Mouse (Mus musculus): ENCODE data around the gene Lrsam1.
A peak's percentile ranks its signal among the peaks of the same experiment; 100 is the strongest.

Lrsam1 gene

DNA sequence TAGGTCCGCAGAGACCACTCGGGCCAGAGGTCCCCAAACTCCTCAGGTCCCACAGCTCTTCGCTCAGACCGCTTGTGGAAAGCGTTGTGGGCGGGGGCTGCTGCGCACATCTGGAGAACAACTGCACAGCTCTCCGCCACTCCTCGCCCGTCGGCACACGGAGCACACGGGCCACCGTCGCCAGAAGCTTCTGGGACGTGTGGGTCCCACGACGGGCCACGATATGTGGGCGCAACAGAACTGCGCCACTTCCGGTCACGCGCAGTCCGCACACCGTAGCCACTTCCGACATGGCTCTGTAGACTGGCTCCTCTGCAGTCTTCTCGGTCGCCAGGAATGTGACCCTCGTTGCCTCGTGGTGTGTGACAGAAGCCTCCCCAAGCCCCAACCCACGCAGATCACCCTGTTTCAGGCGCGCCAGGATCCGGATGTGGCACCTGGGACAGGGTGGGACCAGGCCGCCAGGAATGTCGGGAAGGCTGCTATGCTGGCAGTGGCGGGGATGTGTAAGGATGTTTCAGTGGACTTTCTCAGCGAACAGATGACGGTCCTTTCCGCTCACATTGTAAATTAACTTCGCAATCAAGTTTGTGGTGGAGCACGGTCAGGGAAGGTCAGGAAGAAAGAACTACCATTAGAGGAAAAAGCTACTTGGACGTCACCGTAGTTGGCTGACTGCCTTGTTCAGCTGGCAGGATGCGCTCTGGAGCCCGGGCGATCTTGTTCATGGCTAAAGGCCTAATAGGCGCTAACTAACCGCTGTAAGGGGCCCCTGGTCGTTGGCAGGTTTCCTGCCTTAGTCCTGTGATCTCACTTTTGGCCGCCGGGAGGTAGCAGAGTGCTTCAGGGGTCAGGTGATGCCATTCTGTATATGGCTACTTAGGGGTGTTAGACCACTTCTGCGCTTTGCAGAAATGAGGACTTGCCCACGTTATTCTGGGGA is 5.5 kb upstream of the Lrsam1 start:
- DNase-seq (ENCODE audit: low read depth, low spot score), result peak; percentile 81

DNA sequence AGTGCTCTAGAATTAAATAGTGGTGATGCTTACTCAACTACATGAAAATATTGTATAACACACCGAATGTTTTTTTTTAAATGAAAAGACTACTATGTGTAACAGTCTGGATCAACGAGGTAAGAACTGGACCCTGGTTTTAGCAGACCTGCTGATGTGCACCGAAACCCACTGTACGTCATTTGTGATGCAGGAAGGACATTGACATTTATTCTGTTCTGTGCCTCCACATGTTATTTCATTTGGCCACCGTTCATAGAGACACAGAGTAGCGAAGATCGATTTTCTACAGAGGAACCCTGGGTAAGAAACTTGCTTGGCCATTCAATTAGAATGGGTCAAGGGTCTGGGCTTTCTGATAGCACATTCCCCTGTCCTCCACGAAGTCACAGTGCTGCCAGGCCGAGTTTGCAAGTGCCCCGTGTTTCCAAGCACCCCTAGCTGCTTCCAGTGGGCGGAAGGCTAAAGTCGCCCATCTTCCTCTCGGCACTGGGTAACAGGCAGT is 4.8 kb upstream of the Lrsam1 start:
- DNase-seq (ENCODE audit: low read depth, low spot score), result no peak

DNA sequence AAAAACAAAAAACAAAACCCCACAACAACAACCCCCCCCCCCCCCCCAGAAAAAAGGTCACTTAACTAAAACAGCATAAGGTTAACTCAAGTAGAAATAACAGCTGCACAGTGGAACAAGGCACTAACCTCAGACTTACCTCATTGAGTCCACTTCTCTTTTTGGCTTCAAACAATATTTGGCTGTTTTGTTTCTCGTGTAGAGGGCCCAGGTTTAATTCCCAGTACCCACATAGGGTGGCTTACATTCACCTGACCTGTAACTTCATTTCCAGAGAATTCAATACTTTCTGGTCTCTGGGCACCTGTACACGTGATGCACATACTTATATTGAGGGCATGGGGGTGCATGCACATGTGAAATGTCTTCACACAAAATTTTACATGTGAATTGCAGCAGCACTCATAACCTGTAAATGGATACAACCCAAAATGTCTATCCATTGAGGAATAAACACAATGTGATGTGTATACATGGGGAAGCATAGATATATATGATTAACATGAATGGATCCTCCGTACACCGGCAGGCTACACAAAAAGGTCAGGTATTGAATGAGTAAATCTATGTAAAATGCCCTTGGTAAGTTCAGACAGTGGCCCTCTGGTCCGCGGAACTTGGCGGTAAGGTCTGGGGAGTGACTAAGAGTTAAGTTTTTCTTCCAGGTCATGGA is 4.2 kb upstream of the Lrsam1 start:
- no peak for DNase-seq (ENCODE audit: low read depth, low spot score)

DNA sequence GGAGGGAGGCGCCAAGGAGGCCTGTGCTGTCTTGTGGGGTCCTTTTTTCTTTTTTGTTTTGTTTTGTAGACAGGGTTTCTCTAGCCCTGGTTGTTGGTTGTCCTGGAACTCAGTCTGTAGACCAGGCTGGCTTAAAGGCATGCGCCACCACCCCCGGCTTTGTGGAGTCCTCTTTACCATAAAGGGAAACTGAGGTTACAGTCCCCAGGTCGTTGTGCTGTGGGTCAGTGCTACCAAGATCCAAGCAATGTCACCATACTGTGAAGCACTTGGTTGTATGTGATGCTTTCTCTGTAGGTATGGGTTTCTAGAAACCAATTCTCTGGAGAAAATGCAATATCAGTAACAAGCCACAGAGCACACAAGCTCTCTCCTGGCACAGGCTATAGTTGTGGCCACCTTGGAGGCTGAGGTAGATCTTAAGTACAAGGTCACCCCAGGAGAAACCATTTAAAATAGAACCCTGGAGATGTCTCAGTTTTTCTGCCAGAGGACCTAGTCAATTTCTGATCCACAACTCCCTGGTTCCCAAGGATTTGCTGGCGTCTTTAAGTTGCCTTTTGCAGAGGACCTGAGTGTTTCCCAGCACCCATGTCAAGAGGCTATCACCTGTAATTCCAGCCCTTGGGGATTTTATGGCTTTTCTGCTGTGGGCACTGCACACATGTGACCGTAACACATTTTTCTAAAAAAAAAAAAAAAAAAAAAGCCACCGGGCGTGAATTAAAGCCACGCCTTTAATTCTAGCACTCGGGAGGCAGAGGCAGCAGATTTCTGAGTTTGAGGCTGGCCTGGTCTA is 3.4 kb upstream of the Lrsam1 start:
- DNase-seq (ENCODE audit: low read depth, low spot score), result no peak

DNA sequence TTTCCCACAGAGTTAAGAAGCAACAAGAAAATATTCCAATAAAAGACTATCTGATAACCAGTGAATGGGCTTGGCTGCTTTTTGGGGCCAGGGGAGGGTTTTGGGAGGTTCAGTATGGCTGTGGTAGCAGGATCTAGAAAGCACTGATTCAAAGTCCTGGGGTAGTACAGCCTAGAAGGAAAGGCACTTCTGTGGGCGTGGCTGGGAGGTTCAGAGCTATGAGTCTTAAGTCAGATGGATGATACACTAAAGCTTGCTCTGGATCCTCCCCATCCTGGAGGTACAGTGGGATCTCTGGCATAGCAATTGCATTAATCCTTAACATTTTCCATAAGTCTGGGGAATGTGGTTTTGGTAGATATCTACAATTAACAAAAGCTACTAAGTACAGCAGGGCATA is 2.6 kb upstream of the Lrsam1 start:
- no peak for DNase-seq (ENCODE audit: low read depth, low spot score)

DNA sequence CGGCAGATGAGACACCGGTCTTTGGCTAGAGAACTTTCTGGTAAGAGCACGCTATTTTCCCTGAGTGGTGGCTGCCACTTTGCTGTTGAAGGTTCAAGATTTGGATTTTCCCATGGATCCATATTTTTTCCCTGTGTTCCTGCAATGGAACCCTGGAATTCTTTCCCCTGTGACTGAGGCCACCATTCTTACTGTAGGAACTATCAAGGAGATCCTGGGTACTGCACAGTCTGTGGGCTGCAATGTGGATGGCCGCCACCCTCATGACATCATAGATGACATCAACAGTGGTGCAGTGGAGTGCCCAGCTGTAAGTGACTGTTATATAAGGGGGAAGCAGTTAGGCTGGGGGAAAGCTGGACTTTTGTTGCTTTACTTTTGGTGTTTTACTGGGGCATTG is 2.1 kb upstream of the Lrsam1 start:
- no peak for DNase-seq (ENCODE audit: low read depth, low spot score)

DNA sequence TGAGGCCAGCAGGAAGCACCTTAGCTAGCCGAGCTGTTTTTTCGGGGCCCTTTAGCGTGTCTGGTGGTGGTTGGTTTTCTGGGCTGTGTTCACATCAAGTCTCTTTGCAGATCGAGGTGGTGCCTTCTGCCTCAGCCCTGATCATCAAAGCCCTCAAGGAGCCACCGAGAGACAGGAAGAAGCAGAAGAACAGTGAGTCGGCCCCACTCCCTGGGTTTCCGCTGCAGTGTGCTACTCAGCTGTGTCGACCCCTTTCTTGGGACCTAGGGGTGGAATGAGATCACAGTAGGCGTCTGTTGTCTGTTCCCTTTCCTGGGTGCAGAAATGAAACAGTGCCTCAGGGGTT is 1.4 kb upstream of the Lrsam1 start:
- DNase-seq (ENCODE audit: low read depth, low spot score), result no peak

DNA sequence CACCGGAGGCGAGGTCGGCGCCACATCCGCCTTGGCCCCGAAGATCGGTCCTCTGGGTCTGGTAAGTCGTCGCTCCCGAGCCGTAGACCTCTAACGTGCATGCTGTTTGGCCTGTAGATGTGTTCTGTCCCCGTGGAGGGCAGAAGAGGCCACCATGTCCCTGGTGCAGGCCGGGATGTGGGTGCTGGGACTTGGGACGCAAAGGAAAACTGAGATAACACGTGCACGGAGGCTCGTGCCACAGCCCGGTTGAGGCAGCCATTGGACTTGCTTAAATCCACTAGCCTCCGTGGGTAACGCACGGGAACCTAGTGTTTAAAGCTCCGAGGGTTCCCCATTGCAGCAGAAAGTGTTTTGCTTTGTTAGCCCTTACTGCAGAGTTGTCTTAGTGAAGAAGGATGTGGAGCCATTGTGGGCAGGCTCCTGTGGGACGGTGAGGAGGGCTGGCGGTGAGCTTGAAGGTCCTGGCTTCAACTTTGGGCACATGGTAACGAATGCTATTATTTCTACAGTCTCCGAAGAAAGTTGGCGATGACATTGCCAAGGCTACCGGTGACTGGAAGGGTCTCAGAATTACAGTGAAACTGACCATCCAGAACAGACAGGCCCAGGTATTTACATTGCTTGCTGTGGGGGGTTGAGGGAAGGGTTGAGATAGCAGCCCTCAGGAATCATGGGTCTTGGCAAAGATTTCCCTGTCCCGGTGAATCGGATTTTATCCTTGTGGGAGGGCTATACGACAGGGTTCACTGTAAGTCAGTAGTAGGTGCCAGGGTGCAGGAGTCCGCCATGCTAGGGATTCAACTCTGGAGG is 854 bp upstream of the Lrsam1 start:
- no peak for DNase-seq (ENCODE audit: low read depth, low spot score)

DNA sequence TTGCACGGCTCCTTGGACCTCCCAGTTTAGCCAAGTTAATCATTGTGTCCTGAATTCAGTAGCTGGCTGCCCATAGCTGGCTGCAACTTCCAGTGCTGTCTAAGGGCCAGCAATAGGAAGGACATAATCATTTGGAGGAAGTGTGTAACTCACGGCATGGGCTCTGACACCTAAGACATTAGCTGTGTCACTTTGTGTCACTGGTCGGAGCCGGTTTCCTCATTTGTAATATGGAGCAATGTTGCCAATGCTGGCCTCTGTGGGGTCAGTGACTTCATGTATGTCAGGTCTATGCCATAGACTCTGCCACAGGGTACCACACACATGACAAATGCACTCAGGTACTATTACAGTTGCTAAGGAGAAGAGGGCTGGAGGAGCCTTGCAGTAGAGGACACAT is 1.1 kb downstream of the Lrsam1 start:
- DNase-seq (ENCODE audit: low read depth, low spot score), result no peak

DNA sequence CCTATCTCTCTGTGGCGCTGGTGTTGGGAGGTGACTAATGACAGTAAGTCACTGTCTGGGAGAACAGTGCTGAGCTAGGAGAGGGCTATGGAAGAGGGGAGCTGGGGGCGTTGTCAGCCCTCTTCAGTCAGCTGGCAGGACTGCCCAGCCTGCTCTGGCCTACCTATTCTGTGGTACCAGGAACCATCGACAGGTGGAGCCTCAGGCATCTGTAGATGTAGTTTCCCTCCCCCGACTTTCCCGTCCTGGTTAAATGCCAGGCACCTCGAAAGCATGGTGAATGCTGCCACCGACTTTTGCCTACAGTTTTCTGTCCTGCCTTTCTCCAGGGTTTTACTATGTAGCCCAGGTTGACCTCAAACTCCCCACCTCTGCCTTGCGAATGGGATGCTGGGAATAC is 4.1 kb downstream of the Lrsam1 start:
- DNase-seq (ENCODE audit: low read depth, low spot score), result no peak

DNA sequence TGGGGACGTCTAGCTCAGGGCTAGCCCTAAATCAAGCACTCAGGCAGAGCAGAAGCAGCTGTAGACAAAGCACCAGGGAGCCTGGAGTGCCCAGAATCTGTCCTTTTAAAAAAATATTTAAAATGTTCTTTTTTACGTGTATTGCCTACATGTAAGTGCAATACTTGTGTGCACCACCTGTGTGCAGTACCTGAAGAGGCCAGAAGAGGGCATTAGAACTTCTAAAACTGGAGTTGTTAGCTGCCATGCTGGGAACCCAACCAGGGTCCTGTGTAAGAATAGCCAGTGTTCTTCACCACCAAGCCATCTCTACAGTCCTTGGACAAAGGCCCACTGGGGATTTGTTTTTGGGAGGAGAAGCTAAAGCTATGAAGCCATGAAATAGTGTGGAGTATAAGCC is 6.8 kb downstream of the Lrsam1 start:
- no peak for DNase-seq (ENCODE audit: low read depth, low spot score)

DNA sequence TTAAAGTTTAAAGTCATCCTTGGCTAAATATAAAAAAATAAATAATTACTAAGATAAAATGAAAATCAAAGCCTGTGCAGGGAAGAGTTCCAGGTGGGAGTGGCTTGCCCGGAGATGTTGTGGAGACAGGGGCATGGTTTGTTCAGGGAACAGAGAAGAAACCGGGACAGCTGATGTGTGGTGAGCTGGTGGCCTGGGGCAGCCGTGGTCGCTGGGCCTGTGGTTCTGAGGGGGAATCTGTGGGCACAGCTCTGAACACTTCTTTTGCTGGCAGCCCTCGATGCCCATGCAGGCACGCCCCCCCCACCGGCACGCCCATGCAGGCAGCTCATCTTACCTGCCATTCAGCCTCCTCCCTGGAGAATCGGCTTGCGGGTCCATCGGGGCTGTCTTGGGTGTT is 14.0 kb downstream of the Lrsam1 start:
- DNase-seq (ENCODE audit: low read depth, low spot score), result no peak

DNA sequence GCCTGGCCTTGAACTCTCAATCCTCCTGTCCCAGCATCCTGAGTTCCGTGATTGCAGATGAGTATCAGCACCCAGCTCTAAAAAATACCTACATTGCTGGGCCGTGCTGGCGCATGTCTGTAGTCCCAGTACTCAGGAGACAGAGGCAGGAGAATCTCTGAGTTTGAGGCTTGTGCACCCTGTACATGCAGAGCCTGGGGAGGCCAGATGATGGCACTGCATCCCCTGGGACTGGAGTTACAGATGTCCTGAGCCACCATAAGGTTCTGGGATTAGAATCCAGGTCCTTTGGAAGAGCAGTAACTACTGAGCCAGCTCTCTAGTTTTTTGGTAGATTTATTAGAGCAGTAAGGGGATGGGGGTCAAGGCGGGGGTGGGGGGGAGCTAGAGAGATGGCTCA is 20.9 kb downstream of the Lrsam1 start:
- no peak for DNase-seq (ENCODE audit: low read depth, low spot score)

DNA sequence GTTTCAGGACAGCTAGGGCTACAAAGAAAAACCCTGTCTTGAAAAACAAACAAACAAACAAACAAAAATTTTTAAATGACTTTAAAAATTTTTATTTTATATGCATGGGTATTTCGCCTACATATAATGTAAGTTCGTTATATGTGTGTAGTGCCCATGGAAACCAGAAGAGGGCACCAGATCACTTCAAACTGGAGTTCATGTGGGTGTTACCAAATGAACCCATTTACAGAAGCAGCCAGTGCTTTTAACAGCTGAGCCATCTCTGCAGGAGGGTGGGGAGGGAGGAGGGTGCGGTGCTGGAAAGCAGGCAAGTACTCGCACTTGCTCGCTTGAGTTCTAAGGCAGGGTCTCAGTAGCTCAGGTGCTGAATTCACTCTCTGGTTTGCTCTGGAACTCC is 22.0 kb downstream of the Lrsam1 start:
- DNase-seq (ENCODE audit: low read depth, low spot score), result peak; percentile 15

DNA sequence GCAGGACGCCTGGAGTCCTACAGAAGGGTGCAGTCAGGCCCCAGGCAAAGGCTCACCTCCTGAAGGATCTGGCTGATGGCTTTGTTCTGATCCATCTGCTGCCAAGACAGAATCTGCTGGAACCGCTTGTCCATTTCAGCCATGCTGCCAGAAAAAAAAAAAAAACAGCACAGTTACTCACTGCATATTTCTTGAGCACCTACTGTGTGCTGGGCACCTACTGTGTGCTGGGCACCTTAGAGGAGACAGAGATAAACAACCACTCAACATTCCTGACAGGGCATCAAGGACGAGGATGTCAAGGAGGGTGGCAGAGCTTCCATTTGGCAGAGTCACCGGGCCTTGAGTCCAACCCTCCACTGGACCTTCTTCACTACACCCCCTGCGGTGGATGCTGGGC is 22.7 kb downstream of the Lrsam1 start:
- DNase-seq (ENCODE audit: low read depth, low spot score), result no peak

DNA sequence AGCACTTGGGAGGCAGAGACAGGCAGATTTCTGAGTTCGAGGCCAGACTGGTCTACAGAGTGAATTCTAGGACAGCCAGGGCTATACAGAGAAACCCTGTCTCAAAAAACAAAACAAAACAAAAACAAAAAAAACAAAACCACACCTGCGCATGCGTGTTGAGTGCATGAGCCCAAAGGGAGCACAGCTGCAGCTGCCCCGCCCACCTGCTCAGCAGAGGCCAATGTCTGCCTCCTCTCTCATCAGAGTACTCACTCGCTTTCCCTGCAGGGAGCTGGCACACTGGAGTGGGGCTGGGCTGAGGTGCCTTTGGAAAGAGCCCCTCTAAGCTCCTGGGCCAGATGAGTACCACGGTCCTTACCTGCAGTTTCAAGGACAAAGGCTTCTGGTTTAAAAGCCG is 29.7 kb downstream of the Lrsam1 start:
- no peak for DNase-seq (ENCODE audit: low read depth, low spot score)

DNA sequence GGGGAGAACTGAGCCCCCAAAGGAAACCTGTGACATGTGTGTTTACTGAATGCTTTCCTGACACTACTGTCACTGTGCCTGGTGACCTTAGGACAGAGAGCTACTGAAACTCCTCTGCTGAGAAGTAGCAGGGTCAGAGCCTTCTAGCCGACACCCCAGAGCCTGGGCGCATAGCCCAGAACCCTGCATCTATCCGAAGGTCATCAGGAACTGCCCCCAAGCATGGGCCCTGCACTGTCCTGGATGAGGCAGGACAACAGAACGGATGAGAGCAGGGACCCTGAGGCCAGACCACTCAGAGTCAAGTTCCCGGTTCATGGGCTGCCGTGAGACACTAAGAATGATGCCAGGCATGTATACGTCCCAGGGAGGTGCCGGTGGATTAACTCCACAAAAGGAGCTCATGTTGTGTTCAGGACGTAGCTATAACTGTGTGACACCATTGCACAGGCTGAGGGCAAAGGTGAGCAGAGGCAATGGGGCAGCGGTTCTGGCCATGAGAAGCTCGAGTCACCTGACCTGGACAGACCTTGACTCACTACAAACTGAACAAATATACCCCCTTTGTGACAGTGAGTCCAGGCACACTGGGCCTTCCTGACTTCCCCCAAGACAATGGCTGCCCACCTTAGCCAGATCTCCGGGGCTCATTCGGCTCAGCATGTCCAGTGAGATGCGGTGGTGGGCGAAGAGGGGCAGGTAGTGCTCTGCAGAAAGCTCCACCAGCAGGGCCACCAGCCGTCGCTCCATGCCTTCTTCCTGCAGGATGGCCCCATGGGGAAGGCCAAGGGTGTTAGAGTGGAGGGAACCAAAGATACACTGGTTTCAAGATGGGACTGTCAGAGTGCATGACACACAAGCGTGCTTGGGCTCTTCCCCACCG is 32.2 kb downstream of the Lrsam1 start:
- DNase-seq (ENCODE audit: low read depth, low spot score), result no peak

DNA sequence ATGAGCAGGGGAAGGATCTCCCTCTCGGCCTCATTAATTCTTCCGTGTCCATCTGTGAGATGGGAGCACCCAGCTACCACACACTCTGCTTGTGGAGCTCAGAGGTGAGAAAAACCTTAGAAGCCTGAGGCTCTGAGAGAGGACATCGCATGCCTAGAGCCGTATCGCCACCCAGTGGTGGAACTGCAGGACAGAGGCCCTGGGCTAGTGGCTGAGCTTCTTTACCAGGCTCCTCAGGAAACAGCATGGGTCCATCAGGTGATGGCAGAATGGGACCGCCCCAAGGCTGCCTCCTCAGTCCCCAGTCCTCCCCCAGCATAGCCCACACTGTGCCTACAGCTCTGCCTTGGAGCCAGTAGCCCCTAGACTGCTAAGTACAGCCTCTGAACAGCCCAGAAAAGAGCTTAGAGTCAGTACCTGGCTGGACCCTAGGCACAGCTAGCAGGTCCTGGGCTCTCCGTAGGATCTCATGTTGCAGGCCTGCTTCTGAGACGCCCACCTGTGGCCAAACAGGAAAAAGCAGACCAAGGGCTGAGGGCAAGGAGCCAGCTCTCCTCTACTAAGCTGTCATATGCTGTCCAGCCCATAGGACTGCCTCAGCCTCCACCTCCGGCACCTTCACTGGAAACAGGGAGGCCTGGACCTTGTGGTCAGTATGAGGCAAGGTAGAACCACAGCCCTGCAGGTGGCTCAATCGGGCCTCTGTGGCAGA is 33.0 kb downstream of the Lrsam1 start:
- DNase-seq (ENCODE audit: low read depth, low spot score), result no peak

DNA sequence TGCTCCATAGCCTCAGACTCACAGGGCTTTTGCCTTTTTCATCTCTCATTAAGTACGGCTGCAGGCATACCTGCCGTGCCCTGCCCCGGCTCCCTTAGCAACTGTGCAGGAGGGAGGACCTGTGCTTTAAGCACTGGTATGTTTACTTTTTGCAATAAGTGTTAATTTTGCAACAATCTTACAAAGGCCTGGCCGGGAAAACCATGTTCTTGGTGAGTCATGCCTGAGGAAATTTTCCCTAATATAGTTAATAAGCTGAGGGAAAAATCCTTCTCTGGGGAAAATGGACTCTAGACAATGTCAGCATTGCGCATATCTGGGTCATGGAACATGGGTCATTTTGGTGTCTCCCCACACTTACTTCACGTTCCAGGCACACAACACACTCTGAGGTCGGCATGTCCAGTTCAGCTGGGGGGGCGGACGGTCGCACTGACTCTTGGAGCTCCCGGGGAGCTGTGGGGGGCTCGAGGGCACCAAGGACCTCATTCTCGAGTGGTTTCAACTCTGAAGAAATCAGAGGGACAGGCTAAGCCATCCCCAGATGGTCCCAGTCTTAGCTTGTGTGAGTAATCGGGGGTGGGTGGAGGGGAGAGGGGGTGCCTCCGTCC is 33.7 kb downstream of the Lrsam1 start:
- DNase-seq (ENCODE audit: low read depth, low spot score), result no peak

All from retina, adult 2 months (tissue).